Mouse (Mus musculus): ENCODE measurements around the gene Map3k19.

Gene Map3k19

GRCm38 (mm10) chr1:127854486-127855222 is at the start of gene Map3k19:
Map3k19 (minus strand) TSS chr1:127855031.
- no peak for DNase-seq (ENCODE audit: low spot score in 2 of 2)

GRCm38 (mm10) chr1:127899401-127899800 is 44.6 kb upstream of the Map3k19 start:
- no peak for DNase-seq (ENCODE audit: low spot score in 2 of 2)

DNA sequence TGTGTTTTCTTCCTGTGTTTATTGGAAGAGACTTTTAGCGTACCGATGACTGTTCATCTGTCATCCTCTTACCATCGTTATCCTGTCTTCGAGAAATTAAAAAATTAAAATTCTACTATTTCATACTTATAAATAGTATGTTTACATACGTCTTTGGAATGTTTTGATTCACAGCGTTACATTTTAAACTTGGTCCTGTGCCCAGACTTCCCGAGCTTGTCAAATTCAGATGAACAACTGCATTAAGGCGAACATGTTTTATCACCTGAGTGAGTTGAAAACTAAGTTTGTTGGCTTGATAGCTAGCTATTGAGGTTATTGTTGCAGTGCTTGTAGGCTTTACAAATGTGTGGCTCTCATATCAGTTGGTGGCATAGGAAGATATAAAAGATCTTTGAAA is 14.4 kb upstream of the Map3k19 start:
- DNase-seq (ENCODE audit: low spot score in 2 of 2) = no peak

GRCm38 (mm10) chr1:127868300-127869261 is 13.8 kb upstream of the Map3k19 start, which contains the start of gene Rab3gap1:
Rab3gap1 (plus strand) TSS chr1:127868773.
- peak; percentile 84 to 90 for DNase-seq (ENCODE audit: low spot score in 2 of 2)

- no peak for DNase-seq (ENCODE audit: low spot score in 2 of 2)
Observed at GRCm38 (mm10) chr1:127863806-127864205, 9.0 kb upstream of the Map3k19 start.

- DNase-seq (ENCODE audit: low spot score in 2 of 2) = no peak
Observed at GRCm38 (mm10) chr1:127861900-127862299, 7.1 kb upstream of the Map3k19 start.

DNA sequence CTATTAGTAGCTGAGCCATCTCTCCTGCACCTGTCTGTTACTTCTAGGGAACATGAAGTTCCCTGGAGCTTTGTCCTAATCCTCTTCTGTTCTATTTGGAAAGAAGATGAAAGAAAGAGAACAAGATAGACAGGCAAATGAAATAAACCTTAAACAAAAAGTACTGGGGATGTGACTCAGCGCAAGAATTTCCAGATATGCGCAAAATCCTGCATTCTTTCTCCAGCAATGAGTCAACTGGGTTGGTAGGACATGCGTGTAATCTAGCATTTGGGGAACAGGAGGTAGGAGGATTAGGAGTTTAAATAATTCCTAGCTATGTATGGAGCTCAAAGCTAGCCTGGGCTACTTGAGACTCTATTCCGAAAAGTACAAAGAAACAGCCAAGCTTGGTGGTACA is 5.7 kb upstream of the Map3k19 start:
- DNase-seq (ENCODE audit: low spot score in 2 of 2) = no peak

DNA sequence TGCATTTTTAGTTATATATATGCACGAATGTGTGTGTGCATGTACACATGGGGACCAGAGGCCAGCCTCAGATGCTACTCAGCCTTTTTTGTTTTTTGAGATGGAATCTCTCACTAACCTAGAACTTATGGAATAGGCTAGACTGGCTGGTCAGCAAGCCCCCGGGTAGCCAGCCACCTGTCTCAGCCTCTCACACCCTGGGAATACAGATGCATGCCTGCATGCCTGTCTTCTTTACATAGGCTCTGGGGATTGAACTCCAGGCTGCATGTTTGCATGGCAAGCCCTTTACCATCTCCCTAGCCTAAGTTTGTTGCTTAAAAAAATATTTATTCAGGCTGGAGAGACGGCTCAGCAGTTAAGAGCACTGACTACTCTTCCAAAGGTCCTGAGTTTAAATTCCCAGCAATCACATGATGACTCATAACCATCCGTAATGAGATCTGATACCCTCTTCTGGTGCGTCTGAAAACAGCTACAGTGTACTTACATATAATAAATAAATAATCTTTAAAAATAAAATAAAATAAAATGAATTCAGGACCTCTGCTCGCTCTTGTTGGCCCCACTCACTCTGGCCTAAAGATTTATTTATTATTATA is 5.1 kb upstream of the Map3k19 start:
- no peak for DNase-seq (ENCODE audit: low spot score in 2 of 2)

- peak in 1 of 2 experiments; percentile 16 for DNase-seq (ENCODE audit: low spot score in 2 of 2)
Observed at GRCm38 (mm10) chr1:127858945-127859648, 4.3 kb upstream of the Map3k19 start.

DNA sequence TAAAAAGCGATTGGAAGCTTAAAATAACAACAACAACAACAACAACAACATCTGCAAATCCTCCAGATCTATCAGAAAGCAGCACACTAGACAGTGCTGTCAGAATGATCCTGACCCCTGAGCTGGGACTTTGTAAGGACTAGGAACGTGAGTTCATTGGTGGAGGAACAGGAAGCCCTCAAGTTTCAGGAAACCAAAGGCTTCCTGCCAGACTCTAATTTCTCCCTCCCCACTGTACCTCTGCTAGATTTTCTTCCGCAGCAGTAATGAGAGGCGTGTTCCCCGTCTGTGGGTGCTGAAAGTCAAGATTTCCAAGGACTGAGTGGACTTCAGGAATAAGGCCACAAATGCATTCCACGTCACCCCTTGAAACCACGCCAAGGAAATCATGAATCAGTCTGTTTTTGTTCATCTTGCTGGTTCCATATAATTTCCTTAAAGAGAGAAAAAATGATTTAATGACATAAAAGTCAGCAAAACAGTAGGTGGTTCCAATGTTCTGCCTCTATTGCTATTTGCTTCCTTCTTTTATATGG is 4.7 kb downstream of the Map3k19 start:
- DNase-seq (ENCODE audit: low spot score in 2 of 2) = no peak

GRCm38 (mm10) chr1:127845472-127845871 is 9.4 kb downstream of the Map3k19 start:
- DNase-seq (ENCODE audit: low spot score in 2 of 2) = no peak

GRCm38 (mm10) chr1:127838602-127839001 is 16.2 kb downstream of the Map3k19 start:
- DNase-seq (ENCODE audit: low spot score in 2 of 2) = no peak

DNA sequence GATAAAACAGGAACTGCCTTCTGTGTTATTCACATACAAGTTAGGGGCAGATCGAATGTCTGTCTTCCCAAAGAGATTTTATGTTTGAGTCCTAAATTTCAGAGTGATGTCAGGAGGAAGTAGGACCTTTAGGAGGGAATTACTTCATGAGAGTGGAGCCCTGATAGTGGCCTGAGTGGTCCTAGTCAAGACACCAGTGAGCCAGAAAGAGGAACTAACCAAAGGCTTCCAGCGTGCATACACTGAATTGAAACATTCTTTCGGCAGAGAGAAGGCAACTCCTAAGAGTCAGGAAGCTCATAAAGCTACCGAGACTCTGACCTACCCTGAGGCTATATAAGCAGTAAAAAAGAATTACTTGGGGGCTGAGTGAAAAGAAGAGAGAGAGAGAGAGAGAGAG is 18.2 kb downstream of the Map3k19 start:
- DNase-seq (ENCODE audit: low spot score in 2 of 2) = no peak

- no peak for DNase-seq (ENCODE audit: low spot score in 2 of 2)
Observed at GRCm38 (mm10) chr1:127834202-127834601, 20.6 kb downstream of the Map3k19 start.

DNA sequence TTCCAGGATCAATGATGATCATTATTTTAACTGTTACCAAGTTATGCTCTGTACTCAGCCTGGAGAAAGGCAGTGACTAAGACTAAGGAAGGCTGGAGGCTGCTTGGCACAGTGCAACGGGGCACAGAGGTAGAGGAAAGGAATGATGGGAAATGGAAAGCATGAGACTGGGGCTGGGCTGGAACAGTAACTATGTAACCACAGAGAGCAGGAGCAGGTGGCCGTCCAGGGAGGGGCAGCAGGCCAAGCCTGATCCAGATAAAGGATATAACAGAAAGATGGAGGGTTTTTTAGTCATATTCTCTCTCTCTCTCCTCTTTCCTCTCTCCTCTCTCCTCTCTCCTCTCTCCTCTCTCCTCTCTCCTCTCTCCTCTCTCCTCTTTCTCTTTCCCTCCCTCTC is 21.1 kb downstream of the Map3k19 start:
- no peak for DNase-seq (ENCODE audit: low spot score in 2 of 2)

GRCm38 (mm10) chr1:127830215-127830921 is 24.5 kb downstream of the Map3k19 start:
- peak; percentile 17 to 39 for DNase-seq (ENCODE audit: low spot score in 2 of 2)

DNA sequence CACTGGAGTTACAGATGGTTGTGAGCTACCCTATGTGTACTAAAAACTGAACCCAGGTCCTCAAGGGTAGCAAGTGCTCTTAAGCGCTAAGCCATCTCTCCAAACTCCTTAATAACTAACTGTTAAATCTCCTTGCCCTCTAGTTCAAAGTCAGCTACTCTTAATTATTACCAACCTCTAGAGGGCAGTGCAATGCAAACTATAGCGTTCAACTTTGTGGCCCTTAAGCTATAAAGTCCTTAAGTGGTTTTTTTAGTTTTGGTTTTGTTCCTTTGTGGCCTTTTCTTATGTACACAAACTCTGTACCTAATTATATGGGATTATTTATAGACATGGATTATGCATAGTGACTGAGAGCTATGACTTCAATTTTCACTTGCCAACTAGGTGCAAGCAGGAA is 27.5 kb downstream of the Map3k19 start:
- peak; percentile 11 to 43 for DNase-seq (ENCODE audit: low spot score in 2 of 2)

GRCm38 (mm10) chr1:127816381-127816780 is 38.5 kb downstream of the Map3k19 start:
- DNase-seq (ENCODE audit: low spot score in 2 of 2) = no peak

DNA sequence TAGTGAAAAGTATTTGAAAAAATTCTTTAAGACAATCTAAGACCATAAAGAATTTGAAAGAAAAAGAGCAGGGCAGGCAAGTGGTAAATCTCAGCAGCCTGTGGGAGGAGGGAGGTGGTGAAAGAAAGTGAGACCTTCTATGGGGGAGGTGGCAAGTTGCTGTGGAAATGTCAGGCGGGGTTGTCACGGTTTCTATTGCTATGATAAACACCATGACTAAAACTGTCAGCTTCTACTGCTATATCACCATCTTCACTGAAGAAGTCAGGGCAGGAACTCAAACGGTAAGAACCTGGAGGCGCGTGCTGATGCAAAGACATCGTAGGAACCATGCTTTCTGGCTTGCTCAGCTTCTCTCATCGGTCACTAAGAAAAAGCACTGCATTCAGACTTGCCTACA is 41.9 kb downstream of the Map3k19 start:
- no peak for DNase-seq (ENCODE audit: low spot score in 2 of 2)

DNA sequence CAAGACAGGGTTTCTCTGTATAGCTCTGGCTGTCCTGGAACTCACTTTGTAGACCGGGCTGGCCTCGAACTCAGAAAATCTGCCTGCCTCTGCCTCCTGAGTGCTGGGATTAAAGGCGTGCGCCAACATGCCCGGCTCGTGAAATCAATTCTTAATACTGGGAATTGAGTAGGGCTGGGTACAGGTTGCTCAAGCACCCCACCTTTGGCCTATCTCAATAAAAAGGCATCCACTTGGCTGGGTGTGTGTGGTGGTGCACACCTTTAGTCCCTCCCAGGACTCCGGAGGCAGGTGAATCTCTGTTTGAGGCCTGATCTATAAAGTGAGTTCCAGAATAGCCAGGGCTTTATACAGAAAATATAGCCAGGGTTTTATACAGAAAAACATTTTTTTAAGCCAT is 46.2 kb downstream of the Map3k19 start:
- DNase-seq (ENCODE audit: low spot score in 2 of 2) = no peak

DNA sequence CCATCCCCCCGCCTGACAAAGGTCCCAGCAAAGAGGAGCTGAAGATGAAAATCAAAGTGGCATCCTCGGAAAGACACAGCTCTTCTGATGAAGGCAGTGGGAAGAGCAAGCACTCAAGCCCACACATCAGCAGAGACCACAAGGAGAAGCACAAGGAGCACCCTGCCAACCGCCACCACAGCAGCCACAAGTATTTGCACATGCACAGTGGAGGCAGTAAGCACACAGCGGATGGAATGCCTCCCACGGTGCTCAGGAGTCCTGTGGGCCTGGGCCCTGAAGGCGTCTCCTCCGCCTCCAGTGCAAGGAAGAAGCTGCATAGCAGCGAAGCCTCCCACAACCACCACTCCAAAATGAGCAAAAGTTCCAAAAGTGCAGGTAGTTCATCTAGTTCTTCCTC is 51.9 kb downstream of the Map3k19 start:
- no peak for DNase-seq (ENCODE audit: low spot score in 2 of 2)
